Mouse (Mus musculus) embryonic facial prominence, embryonic 14.5 days (tissue): ENCODE measurements at regions not wholly inside any gene's neighbourhood (a gene's known extent, or its start where the extent isn't known, plus 50 kb on each side); places are given as distances from the start of the nearest gene placed in this dataset.
A peak's percentile ranks its signal among the peaks of the same experiment; 100 is the strongest.

Experiments used
- ATAC-seq: fragments of 200-750 bp; cut with Nextera tagmentation; 2 replicates; pipeline ENCODE4 v1.8.0; 2017; ENCODE audit warnings: low read depth, moderate number of reproducible peaks, moderate TSS enrichment
- DNase-seq: peaks from one replicate; pipeline ENCODE4 v3.0.0-alpha.2; 2015; ENCODE audit warnings: low spot score
- H3K27ac ChIP-seq: fragments of 300-500 bp; sonication (generic); replicated peaks from 2 replicates; pipeline ENCODE4 v1.5.1; 2014; ENCODE audit warnings: low read depth, mild to moderate bottlenecking, low read length, moderate library complexity
- H3K27me3 ChIP-seq: fragments of 300-500 bp; sonication (generic); replicated peaks from 2 replicates; pipeline ENCODE4 v1.6.1; 2014; ENCODE audit warnings: low read length; ENCODE audit not compliant: control insufficient read depth, insufficient read depth
- H3K36me3 ChIP-seq: fragments of 300-500 bp; sonication (generic); 2 replicates; pipeline ENCODE4 v1.6.1; 2014; ENCODE audit warnings: low read length, mixed read lengths; ENCODE audit not compliant: control insufficient read depth, insufficient read depth
- H3K4me1 ChIP-seq: fragments of 300-500 bp; sonication (generic); 2 replicates; pipeline ENCODE4 v1.6.1; 2014; ENCODE audit warnings: antibody characterized with exemption, low read length; ENCODE audit not compliant: control insufficient read depth, insufficient read depth
- H3K4me2 ChIP-seq: fragments of 300-500 bp; sonication (generic); 2 replicates; pipeline ENCODE4 v1.6.1; 2014; ENCODE audit warnings: low read depth, mild to moderate bottlenecking, low read length, moderate library complexity, mixed read lengths
- H3K4me3 ChIP-seq: fragments of 300-500 bp; sonication (generic); 2 replicates; pipeline ENCODE4 v1.5.1; 2014; ENCODE audit warnings: low read depth, mild to moderate bottlenecking, low read length
- H3K9ac ChIP-seq: fragments of 300-500 bp; sonication (generic); 2 replicates; pipeline ENCODE4 v1.6.1; 2014; ENCODE audit warnings: low read depth, mild to moderate bottlenecking, low read length, moderate library complexity, mixed read lengths
- H3K9me3 ChIP-seq: fragments of 300-500 bp; sonication (generic); 2 replicates; pipeline ENCODE4 v1.6.1; 2016; ENCODE audit warnings: low read length; ENCODE audit not compliant: control insufficient read depth
- WGBS: fragments of 180-500 bp; shearing (Covaris S2); extraction: QIAGEN DNeasy Blood & Tissue Kit; methylation state at CpG from one replicate; pipeline ENCODE4 v1.1.7; 2014; 5-methylcytosine and 5-hydroxymethylcytosine counted together

DNA sequence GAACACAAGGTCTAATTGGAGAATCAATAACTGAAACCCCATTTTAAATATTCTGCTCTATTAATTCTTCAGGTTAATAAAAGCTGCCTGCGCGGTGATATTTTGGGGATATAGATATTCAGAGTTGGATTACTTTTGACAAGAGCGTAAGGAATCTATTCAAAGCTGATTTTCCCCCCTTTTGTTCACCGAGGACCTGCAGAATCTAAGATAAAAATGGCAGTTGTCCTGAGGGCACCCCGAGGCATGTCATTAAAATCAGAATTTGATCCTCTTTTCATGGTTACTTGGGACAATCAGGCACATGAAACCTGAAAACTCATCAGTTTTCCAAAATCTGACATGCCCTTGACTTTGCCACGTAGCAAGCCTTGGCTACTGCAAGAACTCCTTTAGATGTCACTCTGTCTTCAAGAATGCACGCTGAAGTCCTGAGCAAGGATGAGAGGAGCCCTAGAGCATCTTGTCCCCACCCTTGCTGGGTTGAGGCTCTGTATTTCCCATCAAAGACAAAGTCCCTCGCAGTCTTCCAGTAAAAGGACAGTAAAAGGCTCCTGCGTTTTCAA lies 232.5 kb downstream of the Ttll7 start:
- no peaks in the 10 kb centered on the region for H3K27me3 ChIP-seq
- no peak overlapping the region for H3K27ac ChIP-seq
- no peak overlapping the region for H3K9ac ChIP-seq
- H3K9me3 ChIP-seq = no peaks in the 10 kb centered on the region
- no peak for DNase-seq
- H3K36me3 ChIP-seq = no peaks in the 10 kb centered on the region
- no peaks in the 10 kb centered on the region for H3K4me1 ChIP-seq
- 43% methylated on average over 9 of the region's 9 CpGs for WGBS
- H3K4me2 ChIP-seq = no peak overlapping the region
- no peak overlapping the region for H3K4me3 ChIP-seq
- no peak for ATAC-seq

DNA sequence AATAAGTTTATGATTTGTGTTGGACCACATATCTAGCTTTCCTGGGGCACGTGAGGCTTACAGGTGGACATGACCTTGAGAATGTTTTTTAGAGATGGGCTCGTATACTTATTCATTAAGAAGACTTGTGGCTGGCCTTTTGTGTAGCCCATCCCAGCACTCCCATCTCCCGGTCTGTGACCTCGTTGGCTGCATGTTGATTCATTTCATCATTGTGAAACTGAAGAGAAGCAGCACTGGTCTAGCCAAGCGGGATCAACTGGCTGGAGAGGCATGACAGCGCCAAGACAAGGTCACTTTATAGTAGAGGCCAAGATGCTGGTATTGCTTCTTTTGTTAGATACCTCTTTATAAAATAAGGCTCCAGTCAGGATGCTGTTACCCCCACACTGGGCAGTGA lies 236.0 kb downstream of the Ttll7 start:
- 92% methylated on average over 6 of the region's 6 CpGs for WGBS
- no peak for DNase-seq

DNA sequence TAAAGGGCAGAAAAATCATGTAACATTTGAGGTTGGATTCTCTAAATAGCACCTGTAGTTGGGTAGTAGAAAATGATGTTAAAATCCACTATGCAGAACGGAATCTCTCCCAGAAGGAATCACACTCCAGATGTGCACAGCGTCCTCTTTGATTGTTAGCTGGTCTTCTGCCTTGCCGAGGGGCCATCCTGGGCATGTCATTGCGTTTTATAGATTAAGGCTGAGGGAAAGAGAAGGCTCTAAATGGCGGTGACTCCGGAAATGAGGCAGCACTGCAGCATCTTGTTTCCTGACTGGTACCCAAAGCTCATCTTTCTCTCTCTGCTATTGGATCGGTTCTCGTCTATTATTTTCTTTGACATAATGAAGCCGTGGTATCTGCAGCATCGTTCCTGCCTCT lies 237.5 kb downstream of the Ttll7 start:
- H3K4me2 ChIP-seq = no peak overlapping the region
- WGBS = 70% methylated on average over 10 of the region's 10 CpGs
- no peak overlapping the region for H3K4me3 ChIP-seq
- H3K27me3 ChIP-seq = no peaks in the 10 kb centered on the region
- H3K27ac ChIP-seq = no peak overlapping the region
- no peak overlapping the region for H3K9ac ChIP-seq
- ATAC-seq (no peak), DNase-seq (no peak)
- H3K4me1 ChIP-seq = no peaks in the 10 kb centered on the region
- H3K36me3 ChIP-seq = no peaks in the 10 kb centered on the region
- H3K9me3 ChIP-seq = no peaks in the 10 kb centered on the region

More for the DNA sequence above, 236.0 kb downstream of the Ttll7 start:
- Histone ChIP-seq H3K9ac (no peak overlapping the region), H3K9me3 (no peaks in the 10 kb centered on the region), H3K4me1 (no peaks in the 10 kb centered on the region), H3K27ac (no peak overlapping the region), H3K27me3 (no peaks in the 10 kb centered on the region), H3K4me3 (no peak overlapping the region), H3K4me2 (no peak overlapping the region), H3K36me3 (no peaks in the 10 kb centered on the region)
- no peak for ATAC-seq

DNA sequence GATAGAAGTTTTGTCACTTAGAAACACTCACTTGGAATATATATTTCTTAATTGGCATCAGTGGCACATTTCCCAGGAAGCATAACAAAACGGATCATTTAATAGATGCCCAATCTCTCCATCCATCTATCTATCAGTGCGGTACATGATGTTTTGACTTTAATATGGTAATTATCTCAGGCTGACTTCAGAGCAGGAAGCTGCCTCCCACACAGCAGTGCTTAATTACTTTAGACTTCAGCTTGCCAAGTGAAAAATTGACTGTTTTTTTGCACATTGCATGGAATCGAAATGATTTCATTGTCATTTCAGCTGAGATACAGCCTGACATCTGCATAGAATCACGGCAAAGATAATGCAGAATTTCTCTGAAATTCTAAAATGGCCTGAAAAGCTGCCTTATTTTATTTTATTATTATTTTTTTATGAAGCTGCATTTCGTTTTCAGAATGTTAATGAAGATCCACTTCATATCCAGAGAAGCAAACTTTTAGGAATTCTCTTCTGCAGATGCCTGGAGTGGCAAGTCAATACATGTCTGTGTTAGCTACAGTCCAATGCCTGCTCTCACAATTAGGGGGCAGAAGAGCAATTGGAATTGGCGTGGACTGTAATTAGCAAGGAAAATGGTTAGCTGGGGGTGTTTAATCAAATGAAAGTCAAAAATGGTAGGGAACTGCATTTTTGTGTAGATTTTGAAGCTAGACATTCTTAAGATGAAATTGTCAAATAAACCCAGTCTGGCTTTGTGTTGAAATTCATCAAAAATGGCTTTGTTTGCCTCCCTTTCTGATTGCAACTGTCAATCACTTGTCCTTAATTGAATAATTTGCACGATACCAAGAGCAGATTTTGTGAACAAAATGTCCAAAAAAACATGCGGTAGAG lies 240.3 kb downstream of the Ttll7 start:
- no peaks in the 10 kb centered on the region for H3K36me3 ChIP-seq
- no peaks in the 10 kb centered on the region for H3K9me3 ChIP-seq
- no peak for ATAC-seq
- H3K27ac ChIP-seq = no peak overlapping the region
- no peak overlapping the region for H3K4me3 ChIP-seq
- WGBS = 47% methylated on average over 8 of the region's 8 CpGs
- H3K27me3 ChIP-seq = no peaks in the 10 kb centered on the region
- DNase-seq = peak; percentile 46
- H3K4me1 ChIP-seq = no peaks in the 10 kb centered on the region
- H3K4me2 ChIP-seq = no peak overlapping the region
- no peak overlapping the region for H3K9ac ChIP-seq

DNA sequence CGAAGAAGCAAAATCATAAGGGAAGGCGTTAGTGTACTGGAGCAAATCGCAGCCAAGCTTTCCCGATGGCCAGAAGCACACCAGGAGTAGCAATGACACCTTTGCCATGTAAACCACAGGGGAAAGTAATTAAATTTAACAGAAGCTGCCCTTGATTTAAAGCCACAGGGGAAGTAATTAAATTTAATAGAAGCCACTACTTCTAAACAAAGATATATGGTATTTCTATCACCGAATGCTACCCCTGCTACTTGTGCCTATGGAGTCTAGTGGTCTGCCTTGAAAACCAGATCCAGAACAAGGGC lies 240.9 kb downstream of the Ttll7 start:
- WGBS = 58% methylated on average over 5 of the region's 5 CpGs
- H3K36me3 ChIP-seq = no peaks in the 10 kb centered on the region
- no peak overlapping the region for H3K4me2 ChIP-seq
- H3K9ac ChIP-seq = no peak overlapping the region
- H3K9me3 ChIP-seq = no peaks in the 10 kb centered on the region
- H3K4me3 ChIP-seq = no peak overlapping the region
- DNase-seq = no peak
- no peaks in the 10 kb centered on the region for H3K27me3 ChIP-seq
- no peak; the same call in 1 of the 2 replicates for ATAC-seq
- no peak overlapping the region for H3K27ac ChIP-seq
- H3K4me1 ChIP-seq = peaks cover 1% of the 10 kb centered on the region; the same call in 1 of the 2 replicates

DNA sequence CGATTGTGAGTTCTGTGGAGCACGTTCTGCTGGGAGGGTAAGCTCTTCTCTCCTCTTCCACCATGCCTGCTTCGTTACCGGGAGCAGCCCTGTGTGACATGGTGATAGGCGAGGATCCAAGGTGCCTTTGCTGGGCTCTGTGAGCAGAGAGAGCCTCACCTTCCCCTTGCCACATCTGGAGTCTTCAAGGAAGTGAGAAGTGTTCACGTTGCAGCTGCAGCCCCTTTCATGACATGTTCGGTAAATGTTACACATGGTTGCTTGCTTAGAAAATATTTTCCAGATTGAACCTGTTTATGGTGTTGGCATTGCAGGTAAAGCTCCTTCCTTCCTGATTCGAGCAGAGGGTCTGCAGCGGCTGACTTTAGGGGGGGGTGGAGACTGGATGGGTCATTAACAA lies 244.0 kb downstream of the Ttll7 start:
- Histone ChIP-seq H3K9me3 (no peaks in the 10 kb centered on the region), H3K4me2 (no peak overlapping the region), H3K27ac (no peak overlapping the region), H3K27me3 (0 out of 2 replicates have a peak, but pooled peaks cover 4% of the 10 kb centered on the region), H3K36me3 (no peaks in the 10 kb centered on the region), H3K4me1 (peaks cover 12% of the 10 kb centered on the region; the same call in 1 of the 2 replicates), H3K4me3 (no peak overlapping the region), H3K9ac (no peak overlapping the region)
- ATAC-seq = no peak
- WGBS = 50% methylated on average over 9 of the region's 9 CpGs
- no peak for DNase-seq

DNA sequence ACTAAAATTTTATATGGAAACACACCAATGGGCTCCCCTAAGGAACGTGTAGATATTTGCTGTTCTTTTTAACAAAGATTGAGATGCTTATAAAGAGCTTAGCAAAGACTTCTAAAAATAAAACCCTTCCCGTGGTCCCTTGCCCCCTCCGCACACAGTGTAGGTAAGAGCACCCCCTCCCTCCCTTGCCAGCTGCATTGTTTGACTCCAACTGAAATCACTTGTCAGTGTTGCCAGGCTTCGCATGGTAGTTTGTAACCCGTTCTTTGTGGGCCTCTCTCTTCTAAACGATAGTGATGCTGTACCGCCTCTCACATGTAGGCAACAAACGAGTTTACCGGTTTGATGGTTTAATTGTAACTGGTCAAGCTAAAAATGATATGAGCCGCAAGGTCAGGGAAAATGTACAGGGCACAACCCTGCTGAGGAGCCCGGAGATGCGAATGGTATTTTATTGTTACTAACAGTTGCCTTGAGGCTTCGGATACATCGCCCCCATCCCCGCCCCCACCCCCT lies 246.0 kb downstream of the Ttll7 start:
- ATAC-seq = no peak
- H3K9me3 ChIP-seq = no peaks in the 10 kb centered on the region
- peaks cover 18% of the 10 kb centered on the region for H3K4me1 ChIP-seq
- H3K4me2 ChIP-seq = peak overlapping the region; percentile 31
- H3K27me3 ChIP-seq = peaks cover 4% of the 10 kb centered on the region; the same call in 1 of the 2 replicates
- H3K36me3 ChIP-seq = no peaks in the 10 kb centered on the region
- H3K9ac ChIP-seq = no peak overlapping the region; the same call in 1 of the 2 replicates
- H3K27ac ChIP-seq = no peak overlapping the region
- H3K4me3 ChIP-seq = no peak overlapping the region
- 31% methylated on average over 15 of the region's 15 CpGs for WGBS
- no peak for DNase-seq

DNA sequence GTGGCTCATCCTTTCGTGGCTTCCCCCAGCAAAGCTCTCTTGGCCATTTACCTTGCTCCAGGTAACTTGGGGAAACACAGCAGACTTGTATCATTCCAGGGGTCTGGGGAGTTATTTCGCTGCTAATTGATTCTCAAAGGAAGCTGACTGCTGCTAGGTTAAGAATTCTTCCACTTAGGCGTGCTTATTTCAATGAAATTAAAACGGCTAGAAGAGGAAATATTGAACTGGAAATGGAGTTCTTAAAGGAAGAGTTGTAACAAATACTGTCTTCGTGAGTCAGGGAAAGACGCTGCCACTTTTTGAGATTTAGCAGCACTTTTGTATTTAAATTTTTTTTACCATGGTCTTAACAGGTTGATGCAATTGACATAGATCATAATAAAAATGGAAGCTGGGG lies 246.4 kb downstream of the Ttll7 start:
- 40% methylated on average over 6 of the region's 6 CpGs for WGBS
- H3K9me3 ChIP-seq = no peaks in the 10 kb centered on the region
- peaks cover 18% of the 10 kb centered on the region for H3K4me1 ChIP-seq
- ATAC-seq (no peak), DNase-seq (no peak)
- H3K27ac ChIP-seq = no peak overlapping the region
- peaks cover 4% of the 10 kb centered on the region; the same call in 1 of the 2 replicates for H3K27me3 ChIP-seq
- no peak overlapping the region for H3K4me3 ChIP-seq
- H3K4me2 ChIP-seq = peak overlapping the region; percentile 31
- H3K9ac ChIP-seq = no peak overlapping the region; the same call in 1 of the 2 replicates
- no peaks in the 10 kb centered on the region for H3K36me3 ChIP-seq
